Mouse (Mus musculus) heart, adult 2 months (tissue): ENCODE data around the gene Dennd2c. TPM values are rescaled to one million over a fixed set of nuclear protein-coding genes. Genes with fewer than 3 reads are reported as not detected.

ENCODE experiments used
- DNase-seq, 2 experiments: peaks; one replicate each; pipeline ENCODE4 v3.0.0; 2021
- H3K27ac ChIP-seq: fragments of 200-600 bp; 2 replicates; pipeline ENCODE4 v1.8.1; 2022
- H3K27me3 ChIP-seq: fragments of 200-500 bp; 2 replicates; pipeline ENCODE4 v1.6.1; 2012; ENCODE audit warnings: mild to moderate bottlenecking, low read length, inconsistent platforms, mixed read lengths; ENCODE audit not compliant: control insufficient read depth, insufficient read depth
- H3K36me3 ChIP-seq: fragments of 200-500 bp; 2 replicates; pipeline ENCODE4 v1.6.1; 2012; ENCODE audit warnings: low read length, inconsistent platforms; ENCODE audit not compliant: control insufficient read depth, insufficient read depth
- H3K4me1 ChIP-seq: fragments of 200-500 bp; 2 replicates; pipeline ENCODE4 v1.6.1; 2011; ENCODE audit warnings: low read length; ENCODE audit not compliant: control insufficient read depth, insufficient read depth
- H3K4me3 ChIP-seq: fragments of 200-600 bp; 2 replicates; pipeline ENCODE4 v1.8.1; 2022
- H3K79me2 ChIP-seq: fragments of 200-500 bp; replicated peaks from 2 replicates; pipeline ENCODE4 v1.6.1; 2012; ENCODE audit warnings: mild to moderate bottlenecking, inconsistent platforms, low read length, moderate library complexity, mixed read lengths; ENCODE audit not compliant: control insufficient read depth, insufficient read depth
- H3K9ac ChIP-seq: fragments of 200-500 bp; 2 replicates; pipeline ENCODE4 v1.6.1; 2012; ENCODE audit warnings: low read depth, mild to moderate bottlenecking, control low read depth, inconsistent platforms, low read length, mixed read lengths
- CTCF ChIP-seq: fragments of 200-600 bp; IDR thresholded peaks from 2 replicates; pipeline ENCODE4 v1.8.1; 2022; ENCODE audit warnings: antibody characterized with exemption, mild to moderate bottlenecking, moderate library complexity
- EP300 ChIP-seq: fragments of 200-500 bp; IDR thresholded peaks from 2 replicates; pipeline ENCODE4 v1.6.1; 2011; ENCODE audit warnings: low read depth, low read length, control low read depth; ENCODE audit not compliant: insufficient read depth
- POLR2A ChIP-seq: fragments of 200-500 bp; IDR thresholded peaks from 2 replicates; pipeline ENCODE4 v1.6.1; 2011; ENCODE audit warnings: mild to moderate bottlenecking, low read depth, low read length, control low read depth; ENCODE audit not compliant: insufficient read depth
- WGBS: fragments of 180-500 bp; shearing (Covaris S2); methylation state at CpG from one replicate; pipeline ENCODE4 v1.1.7; 2018; 5-methylcytosine and 5-hydroxymethylcytosine counted together
- intact Hi-C: fragments of 180-260 bp; cut with DNase I; formaldehyde crosslinking; loops from one replicate; pipeline ENCODE4 v1.15.1; 2025
- polyA plus RNA-seq: library from polyadenylated mRNA; depleted of rRNA; stranded (reverse); fragments of >200 nt; gene quantifications from 2 replicates; pipeline ENCODE4 v1.2.3, GENCODE M21; 2012
- total RNA-seq, 2 experiments: library from RNA; stranded (reverse); gene quantifications; 2 replicates each; pipeline ENCODE4 v1.2.3; 2021

Dennd2c gene
- total and polyA plus RNA-seq, 3 experiments, result 0.61 to 1.8 (median 1.5) TPM

DNA sequence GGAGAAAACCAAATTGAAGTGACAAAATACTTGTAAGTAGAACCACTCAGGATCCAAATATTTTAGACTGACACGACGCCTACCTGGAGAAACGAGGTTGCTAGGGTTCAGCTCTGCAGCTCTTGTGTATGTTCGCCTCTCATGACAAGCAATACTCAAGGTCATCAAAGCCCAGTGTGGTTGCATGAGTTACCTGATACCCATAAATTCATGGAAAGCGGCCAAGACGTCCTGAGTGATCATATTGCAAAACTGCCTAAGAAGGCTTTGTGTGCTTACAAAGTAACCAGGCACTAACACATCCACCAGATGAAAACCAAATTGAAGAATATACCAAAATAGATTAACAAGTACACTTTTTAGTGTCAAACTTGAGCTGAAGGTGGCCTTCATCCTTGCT lies 33.4 kb upstream of the Dennd2c start:
- H3K36me3 ChIP-seq, result peaks cover 5% of the 10 kb centered on the region
- no peaks in the 10 kb centered on the region for H3K27me3 ChIP-seq
- DNase-seq, result no peak
- H3K4me1 ChIP-seq, result no peaks in the 10 kb centered on the region
- H3K79me2 ChIP-seq, result no peaks in the 10 kb centered on the region
- intact Hi-C loops, result no loop called here
- 89% methylated on average over 6 of the region's 6 CpGs for WGBS
- TF ChIP-seq CTCF (no peak), POLR2A (no peak), EP300 (no peak)
- no peak overlapping the region for H3K4me3 ChIP-seq
- H3K27ac ChIP-seq, result no peak overlapping the region
- no peak overlapping the region for H3K9ac ChIP-seq

GRCm38 (mm10) chr3:103073771-103074170 lies 28.6 kb upstream of the Dennd2c start, which contains the start of gene Ampd1:
TSS of gene Ampd1 (plus strand) at chr3:103074014.
- Histone ChIP-seq H3K9ac (no peak within 1 kb of the TSS), H3K36me3 (peaks cover 2% of the 10 kb centered on the region; the same call in 1 of the 2 replicates), H3K4me3 (no peak within 1 kb of the TSS), H3K79me2 (no peaks in the 10 kb centered on the region), H3K27ac (no peak within 1 kb of the TSS), H3K4me1 (no peaks in the 10 kb centered on the region), H3K27me3 (no peaks in the 10 kb centered on the region)
- TF ChIP-seq CTCF (no peak), POLR2A (no peak), EP300 (no peak)
- intact Hi-C loops, result no loop called here
- WGBS, result 48% methylated on average over 5 of the region's 5 CpGs
- DNase-seq, result no peak

DNA sequence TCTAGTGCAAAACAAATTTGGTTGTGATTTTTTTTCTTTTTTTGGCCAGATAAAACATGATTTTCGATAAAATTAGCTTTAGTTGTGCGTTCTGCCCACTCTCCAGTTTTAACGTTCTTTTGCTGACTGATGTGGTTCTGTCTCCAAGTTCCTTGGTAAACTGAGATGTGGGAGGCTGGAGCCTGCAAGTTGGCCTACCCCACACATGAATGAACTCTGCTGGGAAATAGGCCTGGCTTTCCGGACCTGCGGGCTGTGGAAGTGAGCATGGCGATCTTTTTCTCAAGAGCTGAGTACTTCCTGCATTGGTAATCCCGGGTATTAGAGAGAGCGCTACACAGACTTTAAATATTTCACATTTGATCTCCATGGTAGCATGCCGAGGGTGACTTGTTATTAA lies 26.5 kb upstream of the Dennd2c start:
- H3K9ac ChIP-seq, result no peak overlapping the region
- no peak overlapping the region for H3K27ac ChIP-seq
- no peaks in the 10 kb centered on the region for H3K4me1 ChIP-seq
- H3K79me2 ChIP-seq, result no peaks in the 10 kb centered on the region
- no peaks in the 10 kb centered on the region for H3K27me3 ChIP-seq
- 83% methylated on average over 9 of the region's 9 CpGs for WGBS
- H3K4me3 ChIP-seq, result no peak overlapping the region
- H3K36me3 ChIP-seq, result no peaks in the 10 kb centered on the region
- no peak for DNase-seq
- intact Hi-C loops, result no loop called here
- TF ChIP-seq CTCF (no peak), EP300 (no peak), POLR2A (no peak)

DNA sequence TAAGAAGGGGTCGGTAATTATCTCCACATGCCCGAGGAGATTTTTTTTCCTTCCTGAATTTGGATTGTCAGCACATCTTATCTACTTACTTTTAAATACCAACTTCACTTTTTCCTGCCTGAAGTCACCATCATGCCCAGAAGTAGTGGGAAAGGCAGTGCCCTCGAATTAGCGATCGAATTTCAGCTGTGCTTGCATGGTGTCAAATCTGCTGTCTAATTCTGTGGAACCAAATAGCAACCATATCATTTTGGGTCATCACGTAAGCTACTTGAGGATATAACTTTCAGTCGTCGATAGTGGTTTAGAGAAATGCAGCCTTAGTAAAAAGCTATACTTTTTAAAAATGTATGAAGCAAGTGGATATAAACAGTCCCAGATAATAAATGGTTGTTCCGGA lies 25.9 kb upstream of the Dennd2c start:
- Histone ChIP-seq H3K36me3 (no peaks in the 10 kb centered on the region), H3K4me1 (no peaks in the 10 kb centered on the region), H3K9ac (no peak overlapping the region), H3K27me3 (no peaks in the 10 kb centered on the region), H3K79me2 (no peaks in the 10 kb centered on the region), H3K27ac (no peak overlapping the region), H3K4me3 (no peak overlapping the region)
- intact Hi-C loops, result no loop called here
- no peak for TF ChIP-seq CTCF
- TF ChIP-seq POLR2A, result no peak
- no peak for TF ChIP-seq EP300
- no peak for DNase-seq
- WGBS, result 81% methylated on average over 9 of the region's 9 CpGs

DNA sequence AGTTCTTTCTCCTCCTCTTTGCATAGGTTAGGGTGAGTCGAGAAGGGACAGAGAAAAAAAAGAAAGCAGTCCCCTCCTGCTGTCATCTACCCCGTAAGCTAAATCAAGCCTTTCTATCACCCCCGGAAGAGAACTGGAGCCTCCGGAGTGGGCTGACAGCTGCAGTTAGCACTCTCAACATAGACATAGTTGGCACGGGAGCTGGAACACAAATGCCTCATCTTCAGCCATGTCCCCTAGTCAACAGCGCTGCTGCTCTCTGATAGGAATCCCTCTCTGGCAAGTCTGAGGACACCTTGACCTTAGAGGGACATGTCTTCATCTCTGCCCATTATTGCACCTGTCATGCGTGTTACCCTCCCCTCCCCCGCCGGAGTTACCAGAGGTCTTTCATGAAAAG lies 23.1 kb upstream of the Dennd2c start:
- H3K4me1 ChIP-seq, result no peaks in the 10 kb centered on the region
- H3K27ac ChIP-seq, result no peak overlapping the region
- H3K36me3 ChIP-seq, result no peaks in the 10 kb centered on the region
- no peaks in the 10 kb centered on the region for H3K27me3 ChIP-seq
- DNase-seq, result no peak
- WGBS, result 74% methylated on average over 9 of the region's 9 CpGs
- H3K4me3 ChIP-seq, result no peak overlapping the region
- no peak for TF ChIP-seq EP300
- TF ChIP-seq POLR2A, result no peak
- no peak for TF ChIP-seq CTCF
- intact Hi-C loops, result no loop called here
- no peak overlapping the region for H3K9ac ChIP-seq
- no peaks in the 10 kb centered on the region for H3K79me2 ChIP-seq

- no peaks in the 10 kb centered on the region for H3K27me3 ChIP-seq
- H3K4me1 ChIP-seq, result no peaks in the 10 kb centered on the region
- DNase-seq, result no peak
- intact Hi-C loops, result no loop called here
- no peak overlapping the region for H3K4me3 ChIP-seq
- H3K9ac ChIP-seq, result no peak overlapping the region
- H3K36me3 ChIP-seq, result no peaks in the 10 kb centered on the region
- H3K27ac ChIP-seq, result no peak overlapping the region
- no peaks in the 10 kb centered on the region for H3K79me2 ChIP-seq
- 30% methylated on average over 11 of the region's 11 CpGs for WGBS
- TF ChIP-seq EP300, result no peak
- TF ChIP-seq CTCF, result no peak
- no peak for TF ChIP-seq POLR2A
Observed at GRCm38 (mm10) chr3:103081051-103081450, 21.4 kb upstream of the Dennd2c start.
